Mouse (Mus musculus): ENCODE results near the gene Gm26620. TPM values are rescaled to one million over a fixed set of nuclear protein-coding genes. Genes with fewer than 3 reads are reported as not detected.

The Gm26620 gene
- total RNA-seq, 2 experiments from 2014 or later = 0.76 to 0.79 TPM

GRCm38 (mm10) chr1:170862435-170862717, 22.5 kb upstream of the Gm26620 start:
- no peak for TF ChIP-seq CTCF (conservative IDR thresholded peaks at IDR 0.05)
- no peak overlapping the region for H3K27ac ChIP-seq
- no peak for DNase-seq (ENCODE audit: low spot score in 2 of 2)
- no peak overlapping the region for H3K4me3 ChIP-seq

- Histone ChIP-seq H3K27ac (no peak overlapping the region), H3K4me3 (no peak overlapping the region)
- DNase-seq (ENCODE audit: low spot score in 2 of 2) = no peak
- no peak for TF ChIP-seq CTCF (conservative IDR thresholded peaks at IDR 0.05)
Observed at GRCm38 (mm10) chr1:170863033-170863432, 21.8 kb upstream of the Gm26620 start.

GRCm38 (mm10) chr1:170864234-170864633, 20.6 kb upstream of the Gm26620 start:
- H3K27ac ChIP-seq = no peak overlapping the region
- no peak for DNase-seq (ENCODE audit: low spot score in 2 of 2)
- H3K4me3 ChIP-seq = no peak overlapping the region
- TF ChIP-seq CTCF (conservative IDR thresholded peaks at IDR 0.05) = no peak

DNA sequence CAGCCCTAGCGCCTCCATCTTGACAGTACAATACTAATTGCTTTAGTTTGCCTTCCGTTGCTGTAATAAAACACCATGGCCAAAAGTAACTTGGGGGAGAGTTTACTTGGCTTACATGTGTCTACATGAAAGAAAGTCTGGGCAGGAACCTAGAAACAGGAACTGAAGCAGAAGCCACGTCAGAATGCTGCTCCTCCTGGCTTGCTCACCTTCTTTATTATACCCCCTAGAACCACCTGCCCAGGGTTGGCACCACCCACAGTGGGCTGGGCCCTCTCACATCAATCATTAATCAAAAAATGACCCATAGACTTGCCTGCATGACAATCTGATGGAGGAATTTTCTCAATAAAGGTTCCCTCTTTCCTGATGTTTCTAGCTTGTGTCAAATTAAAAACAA, 20.1 kb upstream of the Gm26620 start:
- TF ChIP-seq CTCF (conservative IDR thresholded peaks at IDR 0.05) = no peak

GRCm38 (mm10) chr1:170865406-170865805, 19.5 kb upstream of the Gm26620 start:
- TF ChIP-seq CTCF (conservative IDR thresholded peaks at IDR 0.05) = no peak
- Histone ChIP-seq H3K27ac (no peak overlapping the region), H3K4me3 (no peak overlapping the region)
- DNase-seq (ENCODE audit: low spot score in 2 of 2) = no peak

More for the DNA sequence above, 20.1 kb upstream of the Gm26620 start:
- Histone ChIP-seq H3K4me3 (no peak overlapping the region), H3K27ac (no peak overlapping the region)
- no peak for DNase-seq (ENCODE audit: low spot score in 2 of 2)

GRCm38 (mm10) chr1:170866992-170867690, 17.7 kb upstream of the Gm26620 start:
- no peak for DNase-seq (ENCODE audit: low spot score in 2 of 2)
- H3K27ac ChIP-seq = peak overlapping the region; percentile 81
- no peak for TF ChIP-seq CTCF (conservative IDR thresholded peaks at IDR 0.05)
- peak overlapping the region; percentile 91 for H3K4me3 ChIP-seq

DNA sequence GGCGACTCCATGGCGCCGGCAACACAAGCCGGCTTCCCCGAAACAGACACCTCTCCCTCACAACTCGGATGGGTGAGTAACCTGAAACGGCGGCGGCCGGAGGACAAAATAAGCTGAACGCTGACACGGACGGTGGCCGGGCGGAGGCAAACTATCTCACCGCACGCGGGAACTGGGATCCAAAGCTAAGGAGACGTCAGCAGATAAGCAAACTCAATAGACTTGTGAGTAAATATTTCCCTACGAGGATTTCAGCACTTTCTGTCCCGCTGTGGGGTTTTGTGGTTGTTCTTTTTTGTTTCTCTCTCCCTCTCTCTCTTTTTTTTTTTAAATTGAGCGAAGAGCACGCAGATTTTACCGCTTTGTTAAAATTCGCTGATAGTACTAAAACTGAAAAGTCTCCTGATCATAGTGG, 17.2 kb upstream of the Gm26620 start, which contains the start of gene Atf6:
Atf6 (minus strand) TSS at position 81 of the 415 bp plus-strand sequence.
- TF ChIP-seq CTCF (conservative IDR thresholded peaks at IDR 0.05) = no peak
- DNase-seq (ENCODE audit: low spot score in 2 of 2) = peak; percentile 94 to 97

DNA sequence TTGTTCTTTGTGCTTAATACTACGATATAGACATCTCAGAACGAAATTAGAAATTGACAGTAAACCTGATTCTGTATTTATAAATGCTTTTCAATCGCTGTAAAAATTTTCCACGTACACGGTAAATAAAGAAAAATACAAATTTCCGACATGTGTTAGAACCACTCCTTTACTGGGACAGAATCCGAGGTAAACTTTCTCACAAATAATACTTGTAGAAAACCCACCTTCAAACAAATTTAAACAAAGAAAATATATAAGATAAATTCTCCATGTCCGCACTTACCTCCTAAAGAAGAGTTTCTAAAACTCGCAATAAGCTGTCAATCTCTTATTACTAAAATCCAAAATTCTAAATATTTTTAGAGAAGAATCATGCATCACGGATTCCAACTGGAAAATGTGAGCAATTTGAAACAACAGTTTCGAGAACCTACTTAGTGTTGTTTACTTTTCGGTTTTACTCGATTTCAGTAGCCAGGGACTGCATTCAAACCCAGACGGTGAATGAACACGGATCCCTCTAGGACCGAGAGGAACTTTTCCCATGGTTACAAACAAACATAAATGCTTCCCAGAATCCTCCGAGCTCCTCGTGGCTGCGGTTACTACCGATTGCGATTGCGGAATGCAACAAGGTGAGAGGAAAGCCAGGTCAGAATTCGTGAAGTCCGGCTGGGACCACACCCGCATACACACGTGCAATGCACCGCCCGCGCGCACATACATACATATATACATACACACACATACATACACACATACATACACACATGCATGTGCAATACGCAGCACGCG, 16.6 kb upstream of the Gm26620 start:
- DNase-seq (ENCODE audit: low spot score in 2 of 2) = peak; percentile 73 to 84
- H3K4me3 ChIP-seq = peak overlapping the region; percentile 91
- TF ChIP-seq CTCF (conservative IDR thresholded peaks at IDR 0.05) = no peak
- H3K27ac ChIP-seq = peak overlapping the region; percentile 81

More for the DNA sequence above, 17.2 kb upstream of the Gm26620 start, which contains the start of gene Atf6:
- H3K27ac ChIP-seq = peak within 1 kb of the TSS; percentile 81
- H3K4me3 ChIP-seq = peak within 1 kb of the TSS; percentile 91

DNA sequence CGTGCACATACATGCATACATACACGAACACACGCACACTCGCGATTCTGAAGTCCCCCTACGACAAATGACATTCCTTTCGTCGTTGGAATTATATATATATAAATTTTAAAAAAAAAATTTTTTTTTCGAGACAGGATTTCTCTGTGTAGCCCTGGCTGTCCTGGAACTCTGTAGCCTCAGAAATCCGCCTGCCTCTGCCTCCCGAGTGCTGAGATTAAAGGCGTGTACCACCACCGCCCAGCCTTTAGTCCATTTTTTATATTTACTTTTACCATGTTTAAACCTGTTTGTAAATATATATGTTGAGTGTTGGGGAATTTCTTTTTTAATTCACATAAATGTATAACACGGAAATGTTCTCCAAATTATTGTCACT, 16.0 kb upstream of the Gm26620 start:
- Histone ChIP-seq H3K27ac (peak overlapping the region; percentile 81), H3K4me3 (peak overlapping the region; percentile 91)
- no peak for DNase-seq (ENCODE audit: low spot score in 2 of 2)
- no peak for TF ChIP-seq CTCF (conservative IDR thresholded peaks at IDR 0.05)

GRCm38 (mm10) chr1:170871402-170871801, 13.5 kb upstream of the Gm26620 start:
- TF ChIP-seq CTCF (conservative IDR thresholded peaks at IDR 0.05) = no peak
- Histone ChIP-seq H3K4me3 (no peak overlapping the region), H3K27ac (no peak overlapping the region)
- DNase-seq (ENCODE audit: low spot score in 2 of 2) = no peak

DNA sequence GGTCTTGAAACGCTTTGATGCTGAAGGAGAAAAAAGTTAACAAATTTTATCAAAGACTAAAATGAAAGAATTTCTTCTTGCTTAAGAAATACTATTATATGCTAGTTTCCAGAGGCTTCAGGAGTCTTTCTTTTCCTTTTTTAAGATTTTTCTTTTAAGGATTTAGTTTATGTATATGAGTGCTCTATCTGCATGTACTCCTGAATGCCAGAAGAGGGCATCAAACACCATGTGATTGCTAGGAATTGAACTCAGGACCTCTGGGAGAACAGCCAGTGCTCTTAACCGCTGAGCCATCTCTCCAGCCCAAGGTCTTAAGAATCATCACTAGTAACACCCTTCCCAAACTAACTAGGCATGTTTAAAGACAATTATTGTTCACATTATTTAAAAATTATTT, 12.9 kb upstream of the Gm26620 start:
- DNase-seq (ENCODE audit: low spot score in 2 of 2) = no peak
- H3K27ac ChIP-seq = no peak overlapping the region
- H3K4me3 ChIP-seq = no peak overlapping the region
- peak; percentile 28 for TF ChIP-seq CTCF (conservative IDR thresholded peaks at IDR 0.05)

DNA sequence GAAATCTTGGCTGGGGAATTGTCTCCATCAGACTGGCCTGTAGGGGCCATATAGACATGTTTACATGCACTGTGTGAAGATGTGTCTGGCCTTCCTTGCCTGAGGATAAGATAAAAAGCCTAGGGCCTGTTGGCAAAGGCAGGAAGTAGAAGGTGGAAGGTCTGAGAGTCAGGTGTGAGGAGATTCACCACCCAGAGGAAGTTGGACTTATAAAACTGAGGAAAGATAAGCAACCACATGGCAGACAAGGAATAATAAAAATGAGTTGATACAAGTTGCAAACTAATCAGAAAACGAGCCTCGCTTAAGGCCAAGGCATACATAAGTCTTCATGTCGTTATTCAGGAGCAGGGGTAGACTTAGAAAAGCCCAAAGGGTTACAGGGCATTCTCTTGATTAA, 9.2 kb upstream of the Gm26620 start:
- TF ChIP-seq CTCF (conservative IDR thresholded peaks at IDR 0.05) = no peak
- DNase-seq (ENCODE audit: low spot score in 2 of 2) = no peak
- no peak overlapping the region for H3K4me3 ChIP-seq
- H3K27ac ChIP-seq = no peak overlapping the region

DNA sequence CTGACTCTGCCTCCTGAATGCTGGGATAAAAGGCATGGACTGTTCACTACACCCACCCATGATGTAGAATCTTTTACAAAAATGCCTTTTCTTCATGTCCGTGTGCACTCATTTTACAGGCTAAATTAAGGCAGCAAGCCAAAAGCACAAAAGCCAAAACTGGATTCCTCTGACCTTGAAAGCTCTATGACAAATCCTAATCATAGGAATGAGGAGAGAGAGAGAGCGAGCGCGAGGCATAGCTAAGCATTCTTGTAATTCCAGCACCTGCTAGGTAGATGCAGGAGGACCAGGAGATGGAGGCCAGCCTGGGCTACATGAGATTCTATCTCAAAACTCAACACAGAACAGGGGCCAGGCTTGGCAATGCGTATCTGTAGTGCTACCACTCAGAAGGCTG, 8.0 kb upstream of the Gm26620 start:
- no peak for DNase-seq (ENCODE audit: low spot score in 2 of 2)
- no peak overlapping the region for H3K4me3 ChIP-seq
- H3K27ac ChIP-seq = no peak overlapping the region
- TF ChIP-seq CTCF (conservative IDR thresholded peaks at IDR 0.05) = no peak

All from layer of hippocampus, adult 2 months (tissue).